Mouse (Mus musculus): ENCODE measurements around the gene Gstt1. TPM values are rescaled to one million over a fixed set of nuclear protein-coding genes. Genes with fewer than 3 reads are reported as not detected.

The Gstt1 gene
- polyA plus RNA-seq, 1 experiment from 2014 or later, result 11.6 TPM

DNA sequence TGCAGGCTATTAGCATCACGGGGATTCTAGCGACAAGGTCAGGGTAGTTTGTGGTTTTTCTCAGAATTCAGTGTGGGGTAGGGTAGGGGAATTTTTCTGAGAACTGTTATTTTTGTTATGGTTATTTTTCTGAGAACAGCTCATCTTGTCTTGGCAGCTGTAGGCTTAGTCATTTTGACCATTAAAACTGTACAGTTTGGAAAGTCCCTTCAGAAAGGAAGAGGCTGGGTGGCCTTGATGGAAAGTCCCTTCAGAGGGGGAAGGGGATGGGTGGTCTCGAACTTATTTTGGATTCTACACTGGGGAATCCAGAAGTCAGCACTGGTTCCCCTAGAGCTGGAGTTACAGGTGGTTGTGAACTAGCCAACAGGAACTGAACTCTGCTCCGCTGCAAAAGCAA lies 26.1 kb upstream of the Gstt1 start:
- Histone ChIP-seq H3K27ac (ENCODE audit: low read depth) (no peak overlapping the region), H3K9ac (ENCODE audit: low read length) (no peak overlapping the region), H3K36me3 (ENCODE audit: control insufficient read depth, insufficient read depth, low read length) (no peaks in the 10 kb centered on the region), H3K9me3 (ENCODE audit: control insufficient read depth, low read length) (no peaks in the 10 kb centered on the region), H3K4me3 (ENCODE audit: low read depth, low read length) (no peak overlapping the region), H3K4me2 (ENCODE audit: low read length) (no peak overlapping the region), H3K4me1 (replicated peaks; ENCODE audit: control insufficient read depth, insufficient read depth, low read length) (no peaks in the 10 kb centered on the region), H3K27me3 (replicated peaks; ENCODE audit: control insufficient read depth, insufficient read depth, low read length) (no peaks in the 10 kb centered on the region)
- no peak for ATAC-seq (replicated peaks; ENCODE audit: low FRiP score, low TSS enrichment, low read depth)
- 86% methylated on average over 4 of the region's 4 CpGs for WGBS
- no peak for DNase-seq (ENCODE audit: low spot score)

DNA sequence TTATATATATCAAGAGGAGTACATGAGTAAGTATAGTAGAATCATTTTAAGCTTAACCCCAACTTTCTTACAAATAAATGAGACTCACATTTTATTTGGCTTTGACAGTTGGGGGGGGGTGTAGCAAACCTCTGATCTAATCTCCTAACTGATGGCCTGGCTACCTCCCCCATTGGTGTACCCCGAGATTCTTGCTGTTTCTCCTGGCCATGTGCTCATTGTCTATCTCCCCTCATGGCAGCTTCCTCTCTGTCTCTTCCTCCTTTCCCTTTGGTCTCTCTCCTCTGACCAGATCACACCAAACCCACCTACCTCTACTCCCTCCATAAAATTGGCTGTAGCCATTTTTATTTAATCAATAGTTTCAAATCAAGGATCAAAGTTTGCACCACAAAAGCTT lies 25.4 kb upstream of the Gstt1 start:
- Histone ChIP-seq H3K4me3 (ENCODE audit: low read depth, low read length) (no peak overlapping the region), H3K27me3 (replicated peaks; ENCODE audit: control insufficient read depth, insufficient read depth, low read length) (no peaks in the 10 kb centered on the region), H3K36me3 (ENCODE audit: control insufficient read depth, insufficient read depth, low read length) (no peaks in the 10 kb centered on the region), H3K9me3 (ENCODE audit: control insufficient read depth, low read length) (no peaks in the 10 kb centered on the region), H3K27ac (ENCODE audit: low read depth) (no peak overlapping the region), H3K4me1 (replicated peaks; ENCODE audit: control insufficient read depth, insufficient read depth, low read length) (no peaks in the 10 kb centered on the region), H3K4me2 (ENCODE audit: low read length) (no peak overlapping the region), H3K9ac (ENCODE audit: low read length) (no peak overlapping the region)
- ATAC-seq (replicated peaks; ENCODE audit: low FRiP score, low TSS enrichment, low read depth), result no peak
- WGBS, result 88% methylated on average over 1 of the region's 1 CpGs
- no peak for DNase-seq (ENCODE audit: low spot score)

DNA sequence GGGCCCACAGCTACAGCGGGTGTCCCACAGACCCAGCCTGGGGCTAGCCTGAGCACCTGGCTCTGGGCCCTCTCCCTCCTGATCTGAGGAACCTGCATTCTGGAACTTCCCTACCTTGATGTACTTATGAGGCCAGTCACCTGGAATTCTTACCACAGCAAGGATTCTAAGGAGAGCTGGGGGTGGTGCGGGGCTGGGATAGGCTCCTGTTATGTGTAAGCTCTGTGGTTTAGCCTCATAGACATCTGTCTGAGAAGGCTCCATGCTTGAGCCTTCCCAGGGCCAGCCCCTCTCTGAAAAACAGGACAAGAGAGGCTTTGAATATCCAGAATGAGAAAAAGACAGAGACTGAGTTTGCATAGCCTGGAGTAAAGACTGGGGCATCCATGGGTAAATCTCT lies 24.1 kb upstream of the Gstt1 start, which contains the start of gene Gstt4:
Gene Gstt4 (minus strand): TSS at position 101 of the 400 bp plus-strand sequence.
- H3K9me3 ChIP-seq (ENCODE audit: control insufficient read depth, low read length), result no peaks in the 10 kb centered on the region
- no peaks in the 10 kb centered on the region for H3K36me3 ChIP-seq (ENCODE audit: control insufficient read depth, insufficient read depth, low read length)
- H3K9ac ChIP-seq (ENCODE audit: low read length), result no peak within 1 kb of the TSS
- WGBS, result 95% methylated on average over 2 of the region's 2 CpGs
- DNase-seq (ENCODE audit: low spot score) (no peak), ATAC-seq (replicated peaks; ENCODE audit: low FRiP score, low TSS enrichment, low read depth) (no peak)
- no peaks in the 10 kb centered on the region for H3K27me3 ChIP-seq (replicated peaks; ENCODE audit: control insufficient read depth, insufficient read depth, low read length)
- H3K27ac ChIP-seq (ENCODE audit: low read depth), result no peak within 1 kb of the TSS
- H3K4me1 ChIP-seq (replicated peaks; ENCODE audit: control insufficient read depth, insufficient read depth, low read length), result no peaks in the 10 kb centered on the region
- no peak within 1 kb of the TSS for H3K4me2 ChIP-seq (ENCODE audit: low read length)
- H3K4me3 ChIP-seq (ENCODE audit: low read depth, low read length), result no peak within 1 kb of the TSS

DNA sequence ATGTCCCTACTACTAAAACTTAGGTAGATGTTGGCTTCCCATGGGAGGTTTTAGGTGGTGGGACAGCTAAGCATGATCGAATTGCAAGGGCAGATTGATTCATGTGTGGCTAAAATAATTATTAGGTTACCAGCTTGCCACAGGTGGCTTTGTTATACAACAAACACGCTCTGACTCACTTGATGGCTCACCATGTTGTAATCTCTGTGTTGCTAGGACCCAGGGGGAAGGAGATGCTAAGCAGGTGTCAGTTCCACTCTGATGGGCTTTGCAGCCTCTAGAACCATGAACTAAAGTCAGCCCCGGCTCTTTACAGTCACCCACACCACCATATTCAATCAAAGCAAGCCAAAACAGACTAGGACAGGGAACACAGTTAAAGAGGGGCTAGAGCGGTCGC lies 21.5 kb upstream of the Gstt1 start:
- WGBS, result 89% methylated on average over 5 of the region's 5 CpGs
- H3K27me3 ChIP-seq (replicated peaks; ENCODE audit: control insufficient read depth, insufficient read depth, low read length), result no peaks in the 10 kb centered on the region
- no peaks in the 10 kb centered on the region for H3K36me3 ChIP-seq (ENCODE audit: control insufficient read depth, insufficient read depth, low read length)
- DNase-seq (ENCODE audit: low spot score) (no peak), ATAC-seq (replicated peaks; ENCODE audit: low FRiP score, low TSS enrichment, low read depth) (no peak)
- H3K4me1 ChIP-seq (replicated peaks; ENCODE audit: control insufficient read depth, insufficient read depth, low read length), result no peaks in the 10 kb centered on the region
- no peak overlapping the region for H3K27ac ChIP-seq (ENCODE audit: low read depth)
- no peaks in the 10 kb centered on the region for H3K9me3 ChIP-seq (ENCODE audit: control insufficient read depth, low read length)
- H3K9ac ChIP-seq (ENCODE audit: low read length), result no peak overlapping the region
- H3K4me3 ChIP-seq (ENCODE audit: low read depth, low read length), result no peak overlapping the region
- no peak overlapping the region for H3K4me2 ChIP-seq (ENCODE audit: low read length)

DNA sequence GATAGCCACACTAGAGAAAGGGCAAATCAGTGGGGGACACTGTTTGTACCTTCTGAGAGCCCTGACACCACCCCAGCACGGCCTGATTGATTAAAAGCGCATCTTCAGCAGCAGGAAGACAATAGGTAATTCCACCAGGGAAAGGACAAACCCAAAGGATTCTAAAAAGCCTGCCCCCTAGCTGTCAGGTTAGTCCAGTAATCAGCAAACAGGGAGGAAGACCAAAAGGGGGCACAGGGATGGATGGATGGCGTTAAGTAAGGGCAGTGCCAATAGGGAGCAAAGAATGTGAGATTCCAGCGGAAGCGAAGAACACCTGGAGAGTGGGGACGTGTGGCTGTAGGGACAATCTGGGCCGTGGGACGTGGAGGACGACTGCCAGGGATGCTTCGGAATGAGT lies 20.3 kb upstream of the Gstt1 start:
- no peak for ATAC-seq (replicated peaks; ENCODE audit: low FRiP score, low TSS enrichment, low read depth)
- Histone ChIP-seq H3K4me3 (ENCODE audit: low read depth, low read length) (no peak overlapping the region), H3K27me3 (replicated peaks; ENCODE audit: control insufficient read depth, insufficient read depth, low read length) (no peaks in the 10 kb centered on the region), H3K4me1 (replicated peaks; ENCODE audit: control insufficient read depth, insufficient read depth, low read length) (no peaks in the 10 kb centered on the region), H3K4me2 (ENCODE audit: low read length) (no peak overlapping the region), H3K27ac (ENCODE audit: low read depth) (no peak overlapping the region), H3K9ac (ENCODE audit: low read length) (no peak overlapping the region), H3K36me3 (ENCODE audit: control insufficient read depth, insufficient read depth, low read length) (no peaks in the 10 kb centered on the region), H3K9me3 (ENCODE audit: control insufficient read depth, low read length) (no peaks in the 10 kb centered on the region)
- 59% methylated on average over 10 of the region's 10 CpGs for WGBS
- DNase-seq (ENCODE audit: low spot score), result no peak

DNA sequence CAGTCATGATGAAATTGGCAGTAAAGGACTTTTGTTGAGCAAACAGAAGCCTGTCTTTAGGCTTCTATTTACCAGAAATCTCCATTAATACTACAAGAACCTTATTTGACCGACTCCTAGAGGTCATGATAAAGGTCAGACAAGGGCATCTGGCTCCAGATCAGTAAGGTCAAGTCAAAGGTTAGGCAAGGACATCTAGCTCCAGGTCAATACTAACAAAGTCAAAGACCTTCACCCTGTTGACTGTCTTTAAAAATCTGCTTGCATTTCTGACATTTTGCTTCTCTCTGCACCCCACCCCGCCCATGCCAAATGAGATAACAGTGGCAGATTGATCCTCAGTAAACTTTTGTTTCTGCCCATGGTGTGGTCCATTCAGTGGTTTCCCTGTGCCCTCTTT lies 5.8 kb upstream of the Gstt1 start:
- Histone ChIP-seq H3K27ac (ENCODE audit: low read depth) (no peak overlapping the region), H3K9ac (ENCODE audit: low read length) (no peak overlapping the region), H3K36me3 (ENCODE audit: control insufficient read depth, insufficient read depth, low read length) (no peaks in the 10 kb centered on the region), H3K9me3 (ENCODE audit: control insufficient read depth, low read length) (no peaks in the 10 kb centered on the region), H3K27me3 (replicated peaks; ENCODE audit: control insufficient read depth, insufficient read depth, low read length) (no peaks in the 10 kb centered on the region), H3K4me2 (ENCODE audit: low read length) (no peak overlapping the region), H3K4me1 (replicated peaks; ENCODE audit: control insufficient read depth, insufficient read depth, low read length) (no peaks in the 10 kb centered on the region), H3K4me3 (ENCODE audit: low read depth, low read length) (no peak overlapping the region)
- WGBS, result 53% methylated on average over 2 of the region's 2 CpGs
- DNase-seq (ENCODE audit: low spot score) (no peak), ATAC-seq (replicated peaks; ENCODE audit: low FRiP score, low TSS enrichment, low read depth) (no peak)

DNA sequence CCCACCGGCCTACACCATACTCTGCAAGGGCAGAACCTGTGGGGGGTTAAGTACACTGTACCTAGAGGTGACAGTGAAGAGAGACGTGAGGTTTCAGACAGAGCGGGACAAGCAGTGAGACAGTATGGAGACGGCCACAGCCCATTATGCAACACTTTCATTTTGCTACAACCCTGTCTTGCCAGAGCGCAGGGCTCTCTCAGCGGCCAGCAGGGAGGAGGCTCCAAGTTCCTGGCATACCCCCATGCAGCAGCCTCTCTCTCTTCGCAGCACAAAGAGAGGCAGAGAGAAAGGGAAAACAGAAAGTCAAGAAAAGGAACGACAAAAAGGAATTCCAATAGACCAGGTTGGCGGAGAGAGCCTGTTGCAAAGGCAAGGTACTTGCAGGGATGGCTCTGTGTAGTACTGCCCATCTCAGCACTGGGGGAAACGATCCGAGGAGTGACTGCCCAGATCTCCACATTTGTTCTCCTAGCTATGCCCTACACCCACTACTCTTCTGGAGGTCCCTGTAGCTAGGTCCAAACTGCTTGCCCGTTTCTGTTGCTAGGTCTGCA lies 687 bp downstream of the Gstt1 start:
- Histone ChIP-seq H3K4me1 (replicated peaks; ENCODE audit: control insufficient read depth, insufficient read depth, low read length) (peaks cover 15% of the 10 kb centered on the region), H3K36me3 (ENCODE audit: control insufficient read depth, insufficient read depth, low read length) (no peaks in the 10 kb centered on the region), H3K27ac (ENCODE audit: low read depth) (0 out of 2 replicates have a peak overlapping the region, but pooled peaks have one; percentile 14), H3K27me3 (replicated peaks; ENCODE audit: control insufficient read depth, insufficient read depth, low read length) (no peaks in the 10 kb centered on the region), H3K9ac (ENCODE audit: low read length) (peak overlapping the region; percentile 44), H3K9me3 (ENCODE audit: control insufficient read depth, low read length) (no peaks in the 10 kb centered on the region), H3K4me2 (ENCODE audit: low read length) (peak overlapping the region; percentile 85), H3K4me3 (ENCODE audit: low read depth, low read length) (peak overlapping the region; percentile 40)
- DNase-seq (ENCODE audit: low spot score), result peak; percentile 69
- peak; percentile 46 for ATAC-seq (replicated peaks; ENCODE audit: low FRiP score, low TSS enrichment, low read depth)
- WGBS, result 4% methylated on average over 12 of the region's 12 CpGs

DNA sequence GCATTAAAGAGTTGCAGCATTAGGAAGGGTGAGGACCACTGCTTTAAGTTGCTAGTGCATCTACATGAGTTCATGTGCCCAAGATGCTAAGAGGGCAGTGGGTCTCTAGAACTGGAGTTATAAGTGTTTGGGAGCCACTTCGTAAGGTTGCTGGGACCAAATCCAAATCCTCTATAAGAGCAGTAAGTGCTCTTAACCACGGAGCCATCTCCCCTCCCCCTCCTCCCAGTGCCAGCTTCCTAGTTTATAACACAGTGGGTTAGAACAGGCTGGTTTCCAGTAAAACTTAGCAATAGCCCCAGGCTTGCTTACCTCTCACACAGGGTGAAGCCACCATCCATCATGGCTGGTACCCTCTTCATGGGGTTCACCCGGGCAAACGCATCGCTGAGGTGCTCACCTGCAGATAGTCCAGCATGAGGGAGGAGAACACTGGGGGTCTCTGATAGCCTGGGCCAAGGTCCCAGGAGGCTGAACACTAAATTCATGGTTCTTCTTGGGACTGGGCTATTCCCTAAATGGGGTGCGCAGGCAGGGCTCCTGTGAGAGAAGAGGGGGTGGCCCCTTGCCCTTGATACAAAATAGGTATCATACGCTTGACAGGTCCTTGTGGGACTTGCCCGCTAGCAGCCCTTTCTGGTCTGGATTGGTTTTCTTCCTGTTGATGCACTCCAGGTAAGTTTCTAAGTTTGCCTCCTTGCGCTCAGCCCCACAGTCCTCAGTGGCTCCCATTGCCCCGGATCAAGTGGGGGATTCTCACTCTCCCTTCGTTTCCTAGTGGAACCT lies 1.5 kb downstream of the Gstt1 start:
- no peak overlapping the region for H3K9ac ChIP-seq (ENCODE audit: low read length)
- no peaks in the 10 kb centered on the region for H3K27me3 ChIP-seq (replicated peaks; ENCODE audit: control insufficient read depth, insufficient read depth, low read length)
- H3K9me3 ChIP-seq (ENCODE audit: control insufficient read depth, low read length), result no peaks in the 10 kb centered on the region
- peaks cover 15% of the 10 kb centered on the region for H3K4me1 ChIP-seq (replicated peaks; ENCODE audit: control insufficient read depth, insufficient read depth, low read length)
- peak overlapping the region; percentile 85 for H3K4me2 ChIP-seq (ENCODE audit: low read length)
- WGBS, result 47% methylated on average over 11 of the region's 11 CpGs
- DNase-seq (ENCODE audit: low spot score) (no peak), ATAC-seq (replicated peaks; ENCODE audit: low FRiP score, low TSS enrichment, low read depth) (no peak)
- no peaks in the 10 kb centered on the region for H3K36me3 ChIP-seq (ENCODE audit: control insufficient read depth, insufficient read depth, low read length)
- peak overlapping the region; percentile 40 for H3K4me3 ChIP-seq (ENCODE audit: low read depth, low read length)
- no peak overlapping the region for H3K27ac ChIP-seq (ENCODE audit: low read depth)

DNA sequence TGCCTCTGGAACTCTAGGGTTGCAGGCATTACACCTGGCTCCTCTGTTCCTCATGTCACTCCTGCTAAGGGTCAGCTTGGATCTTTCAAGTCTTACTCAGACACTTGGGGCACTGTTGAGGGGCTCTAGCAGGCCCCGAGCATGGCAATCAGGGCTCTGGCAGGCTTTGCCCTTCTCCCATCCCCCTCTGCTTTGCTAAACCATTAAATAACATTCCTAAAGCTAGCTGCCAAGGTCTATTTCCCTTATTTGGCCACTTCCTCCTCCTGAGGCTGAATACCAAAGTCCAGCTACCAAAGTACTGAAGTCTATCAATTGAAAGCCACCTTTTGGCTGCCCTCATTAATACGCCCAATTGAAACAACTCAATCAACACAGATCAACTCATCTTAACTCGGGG lies 3.5 kb downstream of the Gstt1 start:
- no peak overlapping the region for H3K27ac ChIP-seq (ENCODE audit: low read depth)

More for the DNA sequence above, 3.5 kb downstream of the Gstt1 start:
- Histone ChIP-seq H3K9ac (ENCODE audit: low read length) (no peak overlapping the region), H3K36me3 (ENCODE audit: control insufficient read depth, insufficient read depth, low read length) (no peaks in the 10 kb centered on the region), H3K4me1 (replicated peaks; ENCODE audit: control insufficient read depth, insufficient read depth, low read length) (peaks cover 15% of the 10 kb centered on the region), H3K27me3 (replicated peaks; ENCODE audit: control insufficient read depth, insufficient read depth, low read length) (no peaks in the 10 kb centered on the region), H3K4me3 (ENCODE audit: low read depth, low read length) (no peak overlapping the region), H3K9me3 (ENCODE audit: control insufficient read depth, low read length) (no peaks in the 10 kb centered on the region), H3K4me2 (ENCODE audit: low read length) (no peak overlapping the region)
- DNase-seq (ENCODE audit: low spot score), result peak; percentile 52
- ATAC-seq (replicated peaks; ENCODE audit: low FRiP score, low TSS enrichment, low read depth), result 0 out of 2 replicates have a peak, but pooled peaks have one; percentile 17
- WGBS, result 28% methylated on average over 3 of the region's 3 CpGs

All from intestine, embryonic 14.5 days (tissue).